Mouse (Mus musculus) limb, embryonic 14.5 days (tissue): Measurements from ENCODE around the gene Olfr525. TPM values are rescaled to one million over a fixed set of nuclear protein-coding genes. Genes with fewer than 3 reads are reported as not detected.

Experiments used
- ATAC-seq: fragments of 200-750 bp; cut with Nextera tagmentation; 2 replicates; pipeline ENCODE4 v1.8.0; 2017; ENCODE audit warnings: low read depth, moderate number of reproducible peaks, moderate TSS enrichment; ENCODE audit not compliant: low FRiP score
- DNase-seq: peaks from one replicate; pipeline ENCODE4 v3.0.0-alpha.2; 2015; ENCODE audit warnings: low spot score
- H3K27ac ChIP-seq: fragments of 300-500 bp; sonication (generic); replicated peaks from 2 replicates; pipeline ENCODE4 v1.5.1; 2014; ENCODE audit warnings: low read depth, mild to moderate bottlenecking, low read length, moderate library complexity, mixed read lengths
- H3K27me3 ChIP-seq: fragments of 300-500 bp; sonication (generic); 2 replicates; pipeline ENCODE4 v1.6.1; 2014; ENCODE audit warnings: low read length, mixed read lengths; ENCODE audit not compliant: control insufficient read depth, insufficient read depth
- H3K36me3 ChIP-seq: fragments of 300-500 bp; sonication (generic); 2 replicates; pipeline ENCODE4 v1.6.1; 2014; ENCODE audit warnings: mild to moderate bottlenecking, low read length, moderate library complexity, mixed read lengths; ENCODE audit not compliant: control insufficient read depth, insufficient read depth
- H3K4me1 ChIP-seq: fragments of 300-500 bp; sonication (generic); 2 replicates; pipeline ENCODE4 v1.6.1; 2014; ENCODE audit warnings: antibody characterized with exemption, low read length, mixed read lengths; ENCODE audit not compliant: control insufficient read depth, insufficient read depth
- H3K4me2 ChIP-seq: fragments of 300-500 bp; sonication (generic); replicated peaks from 2 replicates; pipeline ENCODE4 v1.6.1; 2014; ENCODE audit warnings: low read depth, mild to moderate bottlenecking, low read length, moderate library complexity; ENCODE audit not compliant: severe bottlenecking
- H3K4me3 ChIP-seq: fragments of 300-500 bp; sonication (generic); replicated peaks from 2 replicates; pipeline ENCODE4 v1.5.1; 2014; ENCODE audit warnings: low read length
- H3K9ac ChIP-seq: fragments of 300-500 bp; sonication (generic); 2 replicates; pipeline ENCODE4 v1.6.1; 2014; ENCODE audit warnings: mild to moderate bottlenecking, low read depth, low read length, moderate library complexity; ENCODE audit not compliant: severe bottlenecking
- H3K9me3 ChIP-seq: fragments of 300-500 bp; sonication (generic); 2 replicates; pipeline ENCODE4 v1.6.1; 2016; ENCODE audit warnings: low read length; ENCODE audit not compliant: control insufficient read depth
- POLR2A ChIP-seq: fragments of 200-500 bp; IDR thresholded peaks from 2 replicates; pipeline ENCODE4 v1.8.0; 2012; ENCODE audit warnings: inconsistent platforms, mild to moderate bottlenecking, moderate library complexity, borderline replicate concordance; ENCODE audit not compliant: insufficient read depth, insufficient read length; ENCODE audit errors: extremely low read depth
- WGBS: fragments of 180-500 bp; shearing (Covaris S2); extraction: QIAGEN DNeasy Blood & Tissue Kit; methylation state at CpG from one replicate; pipeline ENCODE4 v1.1.7; 2014; 5-methylcytosine and 5-hydroxymethylcytosine counted together
- polyA plus RNA-seq, 2 experiments: library from polyadenylated mRNA; depleted of rRNA in 1 of 2; stranded (reverse) in 1 of 2; unstranded in 1 of 2; fragments of >200 nt; fragmentation: Nextera tagmentation in 1 of 2; extraction: Ambion mirVana in 1 of 2; gene quantifications; 2 replicates each; pipeline versions ENCODE4 v1.2.1 to v1.2.3; 2012 to 2014

Gene Olfr525
- polyA plus RNA-seq, 2 experiments, result not detected

DNA sequence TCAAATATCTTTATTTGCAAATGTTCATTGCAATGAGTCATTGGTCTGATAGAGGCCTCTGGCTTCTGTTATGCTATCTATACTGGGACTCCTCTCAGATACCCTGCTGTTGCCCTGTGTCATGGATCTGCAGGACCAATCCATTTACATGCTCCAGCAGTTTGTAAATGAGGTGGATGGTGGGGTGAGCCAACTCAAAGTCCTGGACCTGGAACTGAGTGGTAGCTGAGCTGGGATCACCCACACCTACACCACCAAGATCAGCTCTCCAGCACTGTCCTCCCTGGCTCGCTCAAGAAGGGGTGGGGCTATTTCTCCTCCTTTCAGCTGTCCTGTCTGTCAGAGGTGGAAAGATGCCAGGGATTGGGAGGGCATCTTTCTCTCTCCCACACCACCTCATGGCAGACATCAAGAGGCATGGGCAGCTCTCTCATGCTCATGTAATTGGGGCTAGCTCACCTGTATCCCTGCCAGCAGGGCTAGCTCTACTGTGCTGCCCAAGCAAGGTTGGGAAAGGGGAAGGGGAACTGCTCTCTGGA is 9.2 kb downstream of the Olfr525 start:
- TF ChIP-seq POLR2A, result no peak
- no peaks in the 10 kb centered on the region for H3K36me3 ChIP-seq
- no peaks in the 10 kb centered on the region for H3K9me3 ChIP-seq
- WGBS, result 56% methylated on average over 1 of the region's 1 CpGs
- H3K4me3 ChIP-seq, result no peak overlapping the region
- no peaks in the 10 kb centered on the region for H3K27me3 ChIP-seq
- ATAC-seq (no peak), DNase-seq (no peak)
- no peak overlapping the region for H3K4me2 ChIP-seq
- no peaks in the 10 kb centered on the region for H3K4me1 ChIP-seq
- no peak overlapping the region for H3K9ac ChIP-seq
- no peak overlapping the region for H3K27ac ChIP-seq

DNA sequence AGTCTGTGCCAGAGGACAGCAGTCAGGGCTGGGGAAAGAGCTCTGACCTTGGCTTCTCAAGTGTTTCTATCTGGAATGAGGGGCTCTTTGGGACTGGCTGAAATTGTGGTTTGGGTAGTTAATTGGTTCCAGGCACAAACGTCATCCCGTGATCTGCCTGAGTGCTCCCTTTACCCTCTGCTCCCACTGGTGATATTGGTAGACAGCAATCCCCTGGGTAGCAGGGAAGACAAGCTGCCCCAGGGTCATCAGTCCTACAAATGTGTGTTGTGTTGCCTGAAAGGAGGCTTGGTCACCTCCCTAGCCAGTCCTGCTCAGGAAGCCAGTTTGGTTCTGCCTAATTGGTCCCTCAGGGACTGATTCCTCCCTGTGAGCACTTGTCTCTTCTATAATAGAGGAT is 13.1 kb downstream of the Olfr525 start, which contains the start of gene Olfr527:
TSS of gene Olfr527 (plus strand) at position 301 of the 400 bp plus-strand sequence.
- no peaks in the 10 kb centered on the region for H3K4me1 ChIP-seq
- H3K27me3 ChIP-seq, result no peaks in the 10 kb centered on the region
- H3K9me3 ChIP-seq, result no peaks in the 10 kb centered on the region
- no peak for DNase-seq
- H3K4me3 ChIP-seq, result no peak within 1 kb of the TSS
- no peak for ATAC-seq
- 58% methylated on average over 2 of the region's 2 CpGs for WGBS
- no peak within 1 kb of the TSS for H3K4me2 ChIP-seq
- TF ChIP-seq POLR2A, result no peak
- no peak within 1 kb of the TSS for H3K9ac ChIP-seq
- H3K36me3 ChIP-seq, result no peaks in the 10 kb centered on the region
- no peak within 1 kb of the TSS for H3K27ac ChIP-seq

DNA sequence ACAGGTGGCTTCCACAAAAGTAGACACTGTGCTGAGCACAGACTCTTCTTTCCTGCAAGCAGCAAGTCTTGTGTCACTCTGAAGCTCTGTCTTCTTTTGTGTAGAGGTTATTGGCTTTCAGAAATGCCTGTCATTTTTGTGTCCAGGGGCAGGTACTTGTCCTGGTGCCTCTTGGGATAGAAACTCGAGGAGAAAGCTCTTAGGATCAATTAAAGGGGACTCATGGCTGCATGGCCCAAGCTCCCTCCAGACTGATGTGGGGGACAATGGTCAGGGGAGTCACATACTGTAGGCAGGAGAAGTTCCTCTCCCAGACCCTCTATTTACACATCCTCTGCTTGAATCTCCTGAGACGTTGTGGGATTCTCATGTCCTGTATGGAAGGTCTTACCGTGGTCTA is 40.9 kb downstream of the Olfr525 start, which contains the start of gene Olfr60:
TSS of gene Olfr60 (minus strand) at position 101 of the 400 bp plus-strand sequence.
- 67% methylated on average over 3 of the region's 3 CpGs for WGBS
- no peak within 1 kb of the TSS for H3K4me2 ChIP-seq
- H3K4me3 ChIP-seq, result no peak within 1 kb of the TSS
- no peaks in the 10 kb centered on the region for H3K9me3 ChIP-seq
- TF ChIP-seq POLR2A, result no peak
- H3K4me1 ChIP-seq, result no peaks in the 10 kb centered on the region
- ATAC-seq (no peak), DNase-seq (no peak)
- no peaks in the 10 kb centered on the region for H3K36me3 ChIP-seq
- H3K27me3 ChIP-seq, result no peaks in the 10 kb centered on the region
- no peak within 1 kb of the TSS for H3K9ac ChIP-seq
- no peak within 1 kb of the TSS for H3K27ac ChIP-seq

DNA sequence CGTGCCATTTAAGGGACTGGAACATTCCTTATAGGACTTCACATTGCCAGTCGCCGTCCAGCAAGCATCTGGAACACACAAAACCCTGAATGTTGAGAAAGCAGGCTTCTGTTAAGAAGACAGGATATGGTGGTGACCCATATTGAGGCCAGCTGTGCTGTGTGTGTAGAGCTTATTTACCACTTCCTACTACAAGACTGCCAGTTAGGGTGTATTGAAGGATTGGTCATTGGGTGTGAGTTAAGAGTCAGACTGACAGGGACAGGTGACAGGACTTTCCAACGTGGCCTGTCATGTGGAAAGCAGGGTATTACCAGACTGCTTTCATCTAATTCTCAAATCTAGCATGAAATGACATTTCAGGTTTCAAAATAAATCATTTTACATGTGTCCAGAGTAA is 53.6 kb downstream of the Olfr525 start:
- no peak for ATAC-seq
- Histone ChIP-seq H3K36me3 (no peaks in the 10 kb centered on the region), H3K4me2 (no peak overlapping the region), H3K9ac (no peak overlapping the region), H3K27ac (no peak overlapping the region), H3K4me1 (no peaks in the 10 kb centered on the region), H3K9me3 (no peaks in the 10 kb centered on the region), H3K27me3 (no peaks in the 10 kb centered on the region), H3K4me3 (no peak overlapping the region)
- no peak for TF ChIP-seq POLR2A
- 60% methylated on average over 4 of the region's 4 CpGs for WGBS
- no peak for DNase-seq

DNA sequence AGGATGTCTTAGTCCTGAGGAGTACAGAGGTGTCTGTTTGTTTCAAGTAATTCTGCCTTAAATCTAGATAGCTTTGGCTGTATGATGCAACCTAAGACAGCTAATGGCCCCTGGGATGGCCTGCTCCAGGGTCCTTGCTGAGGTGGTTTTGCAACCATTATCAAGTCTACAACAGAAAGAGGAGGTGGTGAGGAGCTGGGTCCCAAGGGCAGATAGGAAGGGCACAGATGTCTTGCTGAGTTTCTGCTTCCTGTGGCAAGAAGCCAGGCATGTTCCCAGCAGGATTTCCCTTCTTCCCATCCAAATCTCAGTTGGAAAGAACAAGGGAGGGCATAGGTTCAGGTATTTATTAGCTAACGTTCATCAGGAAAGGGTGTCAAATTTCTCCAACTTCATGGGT is 55.6 kb downstream of the Olfr525 start, which contains the start of gene Olfr530:
TSS of gene Olfr530 (minus strand) at position 101 of the 400 bp plus-strand sequence.
- WGBS, result 19% methylated on average over 1 of the region's 1 CpGs
- DNase-seq, result no peak
- TF ChIP-seq POLR2A, result no peak

More for the DNA sequence above, 55.6 kb downstream of the Olfr525 start, which contains the start of gene Olfr530:
- Histone ChIP-seq H3K4me2 (no peak within 1 kb of the TSS), H3K36me3 (no peaks in the 10 kb centered on the region), H3K27me3 (no peaks in the 10 kb centered on the region), H3K4me3 (no peak within 1 kb of the TSS), H3K27ac (no peak within 1 kb of the TSS), H3K9me3 (no peaks in the 10 kb centered on the region), H3K9ac (no peak within 1 kb of the TSS), H3K4me1 (no peaks in the 10 kb centered on the region)
- ATAC-seq, result no peak
